Mouse (Mus musculus) liver, embryonic 12.5 days (tissue): ENCODE data around the gene Alk. TPM values are rescaled to one million over a fixed set of nuclear protein-coding genes. Genes with fewer than 3 reads are reported as not detected.

Source experiments
- ATAC-seq: fragments of 200-750 bp; cut with Nextera tagmentation; 2 replicates; pipeline ENCODE4 v1.8.0; 2017; ENCODE audit warnings: moderate number of reproducible peaks, mild to moderate bottlenecking, moderate library complexity
- H3K27ac ChIP-seq: fragments of 300-500 bp; sonication (generic); 2 replicates; pipeline ENCODE4 v1.5.1; 2016; ENCODE audit warnings: mild to moderate bottlenecking
- H3K27me3 ChIP-seq: fragments of 300-500 bp; sonication (generic); replicated peaks from 2 replicates; pipeline ENCODE4 v1.6.1; 2016; ENCODE audit warnings: mild to moderate bottlenecking, moderate library complexity
- H3K36me3 ChIP-seq: fragments of 300-500 bp; sonication (generic); 2 replicates; pipeline ENCODE4 v1.6.1; 2016; ENCODE audit warnings: mild to moderate bottlenecking, moderate library complexity
- H3K4me1 ChIP-seq: fragments of 300-500 bp; sonication (generic); 2 replicates; pipeline ENCODE4 v1.6.1; 2016
- H3K4me2 ChIP-seq: fragments of 300-500 bp; sonication (generic); 2 replicates; pipeline ENCODE4 v1.6.1; 2016; ENCODE audit warnings: mild to moderate bottlenecking, moderate library complexity
- H3K4me3 ChIP-seq: fragments of 300-500 bp; sonication (generic); 2 replicates; pipeline ENCODE4 v1.5.1; 2016; ENCODE audit warnings: mild to moderate bottlenecking, moderate library complexity
- H3K9ac ChIP-seq: fragments of 300-500 bp; sonication (generic); 2 replicates; pipeline ENCODE4 v1.6.1; 2016; ENCODE audit warnings: mild to moderate bottlenecking, moderate library complexity
- H3K9me3 ChIP-seq: fragments of 300-500 bp; sonication (generic); replicated peaks from 2 replicates; pipeline ENCODE4 v1.6.1; 2016; ENCODE audit warnings: mild to moderate bottlenecking, moderate library complexity
- WGBS: fragments of 180-500 bp; shearing (Covaris S2); methylation state at CpG from one replicate; pipeline ENCODE4 v1.1.7; 2016; ENCODE audit not compliant: insufficient replicate concordance; 5-methylcytosine and 5-hydroxymethylcytosine counted together
- polyA plus RNA-seq: library from polyadenylated mRNA; unstranded; fragments of >200 nt; fragmentation: Nextera tagmentation; extraction: Ambion mirVana; gene quantifications from 2 replicates; pipeline ENCODE4 v1.2.1, GENCODE M21; 2016

Alk gene
- polyA plus RNA-seq, 1 experiment from 2014 or later, result 0.14 TPM

- Histone ChIP-seq H3K36me3 (no peaks in the 10 kb centered on the region), H3K4me2 (no peak overlapping the region), H3K4me1 (no peaks in the 10 kb centered on the region), H3K9ac (no peak overlapping the region), H3K4me3 (no peak overlapping the region), H3K27me3 (no peaks in the 10 kb centered on the region), H3K27ac (no peak overlapping the region), H3K9me3 (0 out of 2 replicates have a peak, but pooled peaks cover 3% of the 10 kb centered on the region)
- 81% methylated on average over 12 of the region's 12 CpGs for WGBS
- ATAC-seq, result no peak
These were observed 517.1 kb downstream of the Alk start for GRCm38 (mm10) chr17:72087261-72087703.

- Histone ChIP-seq H3K9me3 (0 out of 2 replicates have a peak, but pooled peaks cover 4% of the 10 kb centered on the region), H3K4me3 (no peak overlapping the region), H3K9ac (no peak overlapping the region), H3K27me3 (no peaks in the 10 kb centered on the region), H3K27ac (no peak overlapping the region), H3K36me3 (no peaks in the 10 kb centered on the region), H3K4me1 (no peaks in the 10 kb centered on the region), H3K4me2 (no peak overlapping the region)
- 61% methylated on average over 2 of the region's 2 CpGs for WGBS
- ATAC-seq, result no peak
These were observed 523.0 kb downstream of the Alk start for GRCm38 (mm10) chr17:72081396-72081795.

- WGBS, result 43% methylated on average over 12 of the region's 12 CpGs
- no peaks in the 10 kb centered on the region for H3K4me1 ChIP-seq
- 0 out of 2 replicates have a peak, but pooled peaks cover 4% of the 10 kb centered on the region for H3K9me3 ChIP-seq
- H3K27ac ChIP-seq, result no peak overlapping the region
- H3K4me3 ChIP-seq, result no peak overlapping the region
- no peak overlapping the region for H3K4me2 ChIP-seq
- ATAC-seq, result no peak
- no peaks in the 10 kb centered on the region for H3K27me3 ChIP-seq
- no peaks in the 10 kb centered on the region for H3K36me3 ChIP-seq
- no peak overlapping the region for H3K9ac ChIP-seq
These were observed 528.0 kb downstream of the Alk start for GRCm38 (mm10) chr17:72076306-72076921.

GRCm38 (mm10) chr17:72071871-72072270 lies 532.6 kb downstream of the Alk start:
- Histone ChIP-seq H3K9me3 (0 out of 2 replicates have a peak, but pooled peaks cover 4% of the 10 kb centered on the region), H3K27ac (no peak overlapping the region), H3K4me2 (no peak overlapping the region), H3K27me3 (no peaks in the 10 kb centered on the region), H3K9ac (no peak overlapping the region), H3K4me3 (no peak overlapping the region), H3K4me1 (no peaks in the 10 kb centered on the region), H3K36me3 (no peaks in the 10 kb centered on the region)
- no peak for ATAC-seq
- 52% methylated on average over 1 of the region's 1 CpGs for WGBS

GRCm38 (mm10) chr17:72068176-72068575 lies 536.3 kb downstream of the Alk start:
- Histone ChIP-seq H3K9ac (no peak overlapping the region), H3K36me3 (no peaks in the 10 kb centered on the region), H3K4me3 (no peak overlapping the region), H3K4me1 (no peaks in the 10 kb centered on the region), H3K27ac (no peak overlapping the region), H3K27me3 (no peaks in the 10 kb centered on the region), H3K9me3 (0 out of 2 replicates have a peak, but pooled peaks cover 4% of the 10 kb centered on the region), H3K4me2 (no peak overlapping the region)
- no peak for ATAC-seq
- 65% methylated on average over 6 of the region's 6 CpGs for WGBS

- H3K9me3 ChIP-seq, result 0 out of 2 replicates have a peak, but pooled peaks cover 4% of the 10 kb centered on the region
- no peak overlapping the region for H3K4me2 ChIP-seq
- ATAC-seq, result no peak
- no peak overlapping the region for H3K27ac ChIP-seq
- WGBS, result 71% methylated on average over 3 of the region's 3 CpGs
- no peak overlapping the region for H3K9ac ChIP-seq
- H3K4me3 ChIP-seq, result no peak overlapping the region
- H3K36me3 ChIP-seq, result no peaks in the 10 kb centered on the region
- H3K4me1 ChIP-seq, result no peaks in the 10 kb centered on the region
- H3K27me3 ChIP-seq, result no peaks in the 10 kb centered on the region
These were observed 541.4 kb downstream of the Alk start for GRCm38 (mm10) chr17:72062978-72063377.

- ATAC-seq, result no peak
- no peak overlapping the region for H3K4me3 ChIP-seq
- H3K27ac ChIP-seq, result no peak overlapping the region
- H3K4me2 ChIP-seq, result no peak overlapping the region
- H3K36me3 ChIP-seq, result no peaks in the 10 kb centered on the region
- no peaks in the 10 kb centered on the region for H3K27me3 ChIP-seq
- 49% methylated on average over 7 of the region's 7 CpGs for WGBS
- H3K9ac ChIP-seq, result no peak overlapping the region
- H3K4me1 ChIP-seq, result no peaks in the 10 kb centered on the region
- H3K9me3 ChIP-seq, result no peaks in the 10 kb centered on the region
These were observed 545.1 kb downstream of the Alk start for GRCm38 (mm10) chr17:72059312-72059711.

- H3K27me3 ChIP-seq, result no peaks in the 10 kb centered on the region
- no peak overlapping the region for H3K4me3 ChIP-seq
- H3K9me3 ChIP-seq, result no peaks in the 10 kb centered on the region
- no peaks in the 10 kb centered on the region for H3K36me3 ChIP-seq
- WGBS, result 81% methylated on average over 2 of the region's 2 CpGs
- H3K27ac ChIP-seq, result no peak overlapping the region
- no peaks in the 10 kb centered on the region for H3K4me1 ChIP-seq
- no peak overlapping the region for H3K9ac ChIP-seq
- no peak overlapping the region for H3K4me2 ChIP-seq
- no peak for ATAC-seq
These were observed 558.8 kb downstream of the Alk start for GRCm38 (mm10) chr17:72045671-72046070.

GRCm38 (mm10) chr17:72043667-72044390 lies 560.6 kb downstream of the Alk start:
- WGBS, result 65% methylated on average over 11 of the region's 11 CpGs
- H3K4me2 ChIP-seq, result no peak overlapping the region
- ATAC-seq, result no peak
- H3K9me3 ChIP-seq, result no peaks in the 10 kb centered on the region
- no peak overlapping the region for H3K27ac ChIP-seq
- H3K27me3 ChIP-seq, result no peaks in the 10 kb centered on the region
- no peaks in the 10 kb centered on the region for H3K4me1 ChIP-seq
- H3K36me3 ChIP-seq, result no peaks in the 10 kb centered on the region
- no peak overlapping the region for H3K4me3 ChIP-seq
- no peak overlapping the region for H3K9ac ChIP-seq

GRCm38 (mm10) chr17:72043001-72043666 lies 561.3 kb downstream of the Alk start:
- no peak for ATAC-seq
- H3K36me3 ChIP-seq, result no peaks in the 10 kb centered on the region
- no peak overlapping the region for H3K4me2 ChIP-seq
- no peak overlapping the region for H3K4me3 ChIP-seq
- H3K27ac ChIP-seq, result no peak overlapping the region
- H3K9ac ChIP-seq, result no peak overlapping the region
- no peaks in the 10 kb centered on the region for H3K4me1 ChIP-seq
- no peaks in the 10 kb centered on the region for H3K9me3 ChIP-seq
- WGBS, result 53% methylated on average over 9 of the region's 9 CpGs
- H3K27me3 ChIP-seq, result no peaks in the 10 kb centered on the region

GRCm38 (mm10) chr17:72039176-72039948 lies 565.1 kb downstream of the Alk start:
- Histone ChIP-seq H3K9ac (no peak overlapping the region), H3K9me3 (no peaks in the 10 kb centered on the region), H3K27ac (no peak overlapping the region), H3K4me1 (no peaks in the 10 kb centered on the region), H3K36me3 (no peaks in the 10 kb centered on the region), H3K27me3 (no peaks in the 10 kb centered on the region), H3K4me3 (no peak overlapping the region), H3K4me2 (no peak overlapping the region)
- 70% methylated on average over 7 of the region's 7 CpGs for WGBS
- ATAC-seq, result no peak
